ENCODE assay signal across 8 mouse cellular contexts in genomic region chr1:155145620-155146019, GRCm38 (mm10). TPM values are rescaled to one million over a fixed set of nuclear protein-coding genes. Genes with fewer than 3 reads are reported as not detected.
DNase-seq lines count a peak whose midpoint lies in the region; ATAC-seq and TF ChIP-seq lines count a peak whose summit lies in the region.

No protein-coding gene starts in this region.

- H3K36me3 ChIP-seq in spleen, adult 2 months (ENCODE audit: control insufficient read depth, insufficient read depth, low read length): no peaks in the 10 kb centered on the region
- no peaks in the 10 kb centered on the region; the same call in 1 of the 2 replicates for H3K36me3 ChIP-seq in thymus, adult 2 months (ENCODE audit: control insufficient read depth, insufficient read depth, low read length)

- intact Hi-C loops in left cerebral cortex, postnatal 4 days (cut with DNase I): no loop called here

- peak; percentile 80 for ATAC-seq in granulocyte monocyte progenitor cell, adult 5-6 weeks (replicated peaks; ENCODE audit: poor library complexity, severe bottlenecking)

- H3K27ac ChIP-seq in spleen, adult 2 months (ENCODE audit: insufficient read depth, low read length): peak overlapping the region; percentile 58; the same call in 1 of the 2 replicates
- peak overlapping the region; percentile 96 for H3K27ac ChIP-seq in thymus, adult 2 months (ENCODE audit: control insufficient read depth, insufficient read depth, low read length)

- peaks cover 2% of the 10 kb centered on the region; the same call in 1 of the 2 replicates for H3K4me1 ChIP-seq in spleen, adult 2 months (ENCODE audit: control insufficient read depth, insufficient read depth, insufficient read length)
- peaks cover 13% of the 10 kb centered on the region for H3K4me1 ChIP-seq in thymus, adult 2 months (replicated peaks; ENCODE audit: control insufficient read depth, insufficient read depth, low read length)

- TF ChIP-seq CTCF in spleen, adult 2 months (IDR thresholded peaks at IDR 0.05; ENCODE audit: extremely low read depth, insufficient read depth, insufficient read length, insufficient replicate concordance): no peak
- no peak for TF ChIP-seq CTCF in thymus, adult 2 months (IDR thresholded peaks at IDR 0.05; ENCODE audit: borderline replicate concordance, control insufficient read depth, extremely low read depth, insufficient read depth, low read length, poor library complexity)

- H3K4me3 ChIP-seq in spleen, adult 2 months (ENCODE audit: extremely low read depth, insufficient read depth, insufficient read length): peak overlapping the region; percentile 62
- peak overlapping the region; percentile 76 for H3K4me3 ChIP-seq in thymus, adult 2 months (ENCODE audit: control insufficient read depth, insufficient read depth, low read length)

- TF ChIP-seq POLR2A in spleen, adult 2 months (IDR thresholded peaks at IDR 0.05; ENCODE audit: low read depth, low read length): no peak
- no peak for TF ChIP-seq POLR2A in thymus, adult 2 months (IDR thresholded peaks at IDR 0.05; ENCODE audit: control insufficient read depth, extremely low read depth, insufficient read depth, low read length, poor library complexity)

- 2% methylated on average over 6 of the region's 6 CpGs for WGBS in spleen, adult 2 months
- WGBS in thymus, adult 2 months: 1% methylated on average over 6 of the region's 6 CpGs

- H3K27me3 ChIP-seq in spleen, adult 2 months (ENCODE audit: control insufficient read depth, insufficient read depth, low read length): no peaks in the 10 kb centered on the region
- no peaks in the 10 kb centered on the region for H3K27me3 ChIP-seq in thymus, adult 2 months (ENCODE audit: control insufficient read depth, insufficient read depth, low read length)

- DNase-seq in spleen, adult 2 months (ENCODE audit: low read depth in 1 of 2, low spot score in 2 of 2): peak; percentile 15 to 33
- no peak for DNase-seq in spleen, adult 18-20 months
- peak; percentile 28 to 58 for DNase-seq in lung, adult 18-20 months
- peak; percentile 54 for DNase-seq in thymus, adult 2 months
- no peak for DNase-seq in ovary, postnatal 10 days (ENCODE audit: low spot score)
- no peak for DNase-seq in left cerebral cortex, postnatal 4 days
- no peak for DNase-seq in frontal cortex, postnatal 10 days (ENCODE audit: low spot score in 2 of 2)

RNA-seq across cellular contexts. Expression of gene Mr1, which starts 1.0 kb away (rescaled TPM):
- 1.7 and 2.2 TPM in 2 replicates for polyA plus RNA-seq in spleen, adult 2 months (2012; rRNA removed)
- total RNA-seq in granulocyte monocyte progenitor cell, adult 5-6 weeks (2014; fragmentation: Nextera tagmentation): 4.7 and 4.8 TPM in 2 replicates
- total RNA-seq in granulocyte monocyte progenitor cell, adult 5-6 weeks (2017): 3.6 and 4.1 TPM in 2 replicates
- 33.5 and 37.9 TPM in 2 replicates for polyA plus RNA-seq in thymus, adult 2 months (2012; rRNA removed)
- total RNA-seq in left cerebral cortex, postnatal 4 days (2021): 1 to 10 TPM; 1.5 to 1.8 TPM

RNA-seq across cellular contexts. Expression of gene Stx6, which starts 12.9 kb away (rescaled TPM):
- 35.0 and 45.6 TPM in 2 replicates for polyA plus RNA-seq in spleen, adult 2 months (2012; rRNA removed)
- total RNA-seq in granulocyte monocyte progenitor cell, adult 5-6 weeks (2014; fragmentation: Nextera tagmentation): 43.5 and 45.7 TPM in 2 replicates
- 36.5 and 48.2 TPM in 2 replicates for total RNA-seq in granulocyte monocyte progenitor cell, adult 5-6 weeks (2017)
- polyA plus RNA-seq in thymus, adult 2 months (2012; rRNA removed): 232 and 272 TPM in 2 replicates
- total RNA-seq in left cerebral cortex, postnatal 4 days (2021): 100 to 1,000 TPM in 1 of 2 experiments, 10 to 100 TPM in 1; 99.3 to 102 TPM

RNA-seq across cellular contexts. Expression of gene Ier5, which starts 46.2 kb away (rescaled TPM):
- 47.7 and 82.0 TPM in 2 replicates for polyA plus RNA-seq in spleen, adult 2 months (2012; rRNA removed)
- total RNA-seq in granulocyte monocyte progenitor cell, adult 5-6 weeks (2014; fragmentation: Nextera tagmentation): 0.32 and 2.9 TPM in 2 replicates
- 3.2 and 4.4 TPM in 2 replicates for total RNA-seq in granulocyte monocyte progenitor cell, adult 5-6 weeks (2017)
- polyA plus RNA-seq in thymus, adult 2 months (2012; rRNA removed): 37.2 and 44.0 TPM in 2 replicates
- total RNA-seq in left cerebral cortex, postnatal 4 days (2021): 10 to 100 TPM; 12.0 TPM

Comparison
In these comparisons a context has a peak if more than half of its experiments do, and no peak if none do; other contexts are left out.
1. DNase-seq: peak in spleen, adult 2 months (2 of 2), lung, adult 18-20 months (2 of 2) and thymus, adult 2 months (single experiment); none in spleen, adult 18-20 months (0 of 2), ovary, postnatal 10 days (single experiment), left cerebral cortex, postnatal 4 days (single experiment) and frontal cortex, postnatal 10 days (0 of 2).